Mouse (Mus musculus) liver, embryonic 14.5 days (tissue): ENCODE results near the gene Olfr522.

Source experiments
- CTCF ChIP-seq: IDR thresholded peaks from 2 replicates; pipeline ENCODE4 v1.5.1; 2016; ENCODE audit warnings: antibody characterized with exemption, low read depth, control low read depth
- EP300 ChIP-seq: IDR thresholded peaks from 2 replicates; pipeline ENCODE4 v1.6.1; 2016; ENCODE audit warnings: antibody characterized with exemption, low read depth

GRCm38 (mm10) chr7:140135106-140135770 is 29.3 kb downstream of the Olfr522 start:
- TF ChIP-seq CTCF = no peak
- no peak for TF ChIP-seq EP300
